Mouse (Mus musculus): ENCODE results near the gene Scn1b.

DNA sequence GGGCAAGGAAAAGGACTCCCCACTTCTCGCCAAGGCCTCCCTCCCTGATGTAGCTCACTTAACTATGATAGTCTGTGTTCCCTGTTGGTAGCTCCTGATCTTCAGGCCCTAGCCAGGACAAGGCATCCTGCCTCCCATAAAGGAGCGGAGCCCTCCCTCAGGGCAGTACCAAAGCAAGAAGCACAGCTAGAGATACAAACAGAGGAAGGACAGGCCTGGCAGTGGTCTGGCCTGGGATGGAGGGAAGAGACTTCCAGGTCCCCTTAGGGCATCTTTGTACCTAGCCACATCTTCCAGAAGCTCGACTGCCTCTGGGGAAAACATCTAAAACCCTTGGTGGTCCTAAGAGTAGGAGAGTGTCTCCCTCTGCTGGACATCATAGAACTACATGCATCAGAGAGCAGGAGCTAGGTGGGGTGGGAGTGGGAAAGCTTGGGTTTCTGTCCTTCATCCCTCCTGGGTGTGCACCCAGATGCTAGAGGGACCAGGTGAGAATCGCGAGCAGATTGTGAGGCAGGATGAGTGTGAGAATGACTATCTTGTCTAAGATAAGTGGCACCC lies 48.8 kb downstream of the Scn1b start:
- TF ChIP-seq CTCF (IDR thresholded peaks at IDR 0.05; ENCODE audit: insufficient read depth, low read depth, low read length) (peak; percentile 29; the same call in 1 of the 2 replicates), POLR2A (IDR thresholded peaks at IDR 0.05; ENCODE audit: insufficient read depth, low read depth, low read length) (no peak)

Data from olfactory bulb, adult 2 months (tissue).